Mouse (Mus musculus): Measurements from ENCODE around the gene Mst1r. TPM values are rescaled to one million over a fixed set of nuclear protein-coding genes. Genes with fewer than 3 reads are reported as not detected.

Mst1r gene
- 1.5 and 2.3 TPM in 2 replicates for polyA plus RNA-seq (2016; fragmentation: Nextera tagmentation; extraction: Ambion mirVana)

DNA sequence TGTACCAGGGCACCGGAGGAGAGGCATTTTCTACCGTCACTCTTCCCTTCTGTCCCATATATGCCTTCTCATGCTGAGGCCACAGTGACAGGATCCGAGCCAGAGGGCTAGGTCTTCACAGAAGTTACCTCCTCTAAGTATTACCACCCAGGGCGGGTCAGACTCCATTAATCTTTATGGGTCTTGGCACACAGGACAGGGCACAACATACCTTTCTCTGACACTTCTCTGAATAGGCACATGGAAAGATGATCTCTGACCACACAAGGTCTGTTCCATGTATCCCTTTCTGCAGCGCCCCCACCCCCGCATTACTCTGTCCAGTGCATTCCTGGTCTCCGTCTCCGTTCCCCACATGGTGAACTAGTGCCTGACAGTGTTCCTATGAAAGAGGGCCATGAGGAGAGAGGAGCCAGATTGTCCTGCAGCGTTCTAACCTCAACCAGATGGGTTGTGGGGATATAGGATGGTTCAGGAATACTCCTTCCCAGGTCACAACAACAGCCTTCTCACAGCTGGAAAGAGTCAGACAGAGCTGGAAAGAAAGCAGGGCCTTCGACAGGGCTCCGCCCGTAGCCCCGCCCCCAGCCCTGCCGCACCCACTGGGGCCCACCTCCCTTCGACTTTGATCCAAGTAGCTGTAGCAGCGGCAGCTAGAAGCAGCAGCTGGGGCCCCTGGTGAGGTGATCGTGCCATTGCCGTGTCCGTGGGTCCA lies at the start of gene Mst1r:
Gene Mst1r, plus strand, starts transcription at position 622 of the 715 bp plus-strand sequence.
- ATAC-seq (ENCODE audit: low FRiP score, low read depth), result peak; percentile 24; the same call in 1 of the 2 replicates
- no peaks in the 10 kb centered on the region for H3K36me3 ChIP-seq
- H3K4me3 ChIP-seq, result peak within 1 kb of the TSS; percentile 32
- peak within 1 kb of the TSS; percentile 57 for H3K4me2 ChIP-seq (replicated peaks)
- peaks cover 19% of the 10 kb centered on the region for H3K4me1 ChIP-seq
- H3K9ac ChIP-seq (replicated peaks), result peak within 1 kb of the TSS; percentile 55
- peaks cover 50% of the 10 kb centered on the region for H3K27me3 ChIP-seq
- WGBS, result 21% methylated on average over 19 of the region's 19 CpGs
- H3K9me3 ChIP-seq, result no peaks in the 10 kb centered on the region
- H3K27ac ChIP-seq (replicated peaks), result no peak within 1 kb of the TSS

DNA sequence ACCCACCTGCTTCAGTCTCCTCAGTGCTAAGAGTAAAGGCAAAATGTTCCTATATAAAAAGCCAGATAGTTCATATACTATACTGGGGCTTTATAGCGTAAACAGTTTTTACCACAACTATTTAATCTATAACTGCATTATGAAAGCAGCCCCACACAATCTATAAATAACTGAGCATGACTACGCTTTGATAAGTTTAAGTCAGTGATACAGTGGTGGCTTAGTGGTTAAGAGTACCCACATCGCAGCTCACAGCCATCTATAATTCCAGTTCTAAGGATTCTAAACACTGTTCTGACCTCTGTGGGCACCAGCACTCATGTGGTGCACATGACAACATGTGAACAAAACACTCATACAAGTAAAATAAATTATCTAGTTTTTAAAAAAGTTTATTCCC lies 48.3 kb upstream of the Mst1r start:
- WGBS, result 98% methylated on average over 3 of the region's 3 CpGs
- H3K9ac ChIP-seq (replicated peaks), result no peak overlapping the region
- peaks cover 28% of the 10 kb centered on the region for H3K36me3 ChIP-seq
- ATAC-seq (ENCODE audit: low FRiP score, low read depth), result no peak
- H3K27me3 ChIP-seq, result no peaks in the 10 kb centered on the region
- H3K4me1 ChIP-seq, result no peaks in the 10 kb centered on the region
- no peak overlapping the region for H3K4me3 ChIP-seq
- H3K4me2 ChIP-seq (replicated peaks), result no peak overlapping the region
- H3K9me3 ChIP-seq, result no peaks in the 10 kb centered on the region
- no peak overlapping the region for H3K27ac ChIP-seq (replicated peaks)

DNA sequence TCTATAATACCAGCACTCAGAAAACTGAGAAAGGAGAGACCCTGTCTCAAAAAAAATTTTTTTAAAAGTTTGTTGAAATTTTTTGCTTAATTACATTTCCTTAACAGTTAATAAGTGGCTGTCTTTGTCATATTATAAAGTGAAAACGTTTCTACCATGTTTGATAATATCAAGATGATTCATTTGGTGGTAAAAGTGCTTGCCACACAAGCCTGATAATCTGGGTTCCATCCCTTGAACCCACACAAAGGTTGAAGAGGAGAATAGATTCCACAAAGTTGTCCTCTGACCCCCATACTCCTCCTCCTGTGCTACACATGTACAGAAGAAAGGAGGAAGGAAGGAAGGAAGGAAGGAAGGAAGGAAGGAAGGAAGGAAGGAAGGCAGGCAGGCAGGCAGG lies 42.2 kb upstream of the Mst1r start:
- Histone ChIP-seq H3K9ac (replicated peaks) (no peak overlapping the region), H3K4me3 (no peak overlapping the region), H3K27ac (replicated peaks) (no peak overlapping the region), H3K27me3 (no peaks in the 10 kb centered on the region), H3K4me2 (replicated peaks) (no peak overlapping the region), H3K4me1 (no peaks in the 10 kb centered on the region), H3K9me3 (no peaks in the 10 kb centered on the region), H3K36me3 (peaks cover 11% of the 10 kb centered on the region)
- ATAC-seq (ENCODE audit: low FRiP score, low read depth), result no peak
- 74% methylated on average over 1 of the region's 1 CpGs for WGBS

DNA sequence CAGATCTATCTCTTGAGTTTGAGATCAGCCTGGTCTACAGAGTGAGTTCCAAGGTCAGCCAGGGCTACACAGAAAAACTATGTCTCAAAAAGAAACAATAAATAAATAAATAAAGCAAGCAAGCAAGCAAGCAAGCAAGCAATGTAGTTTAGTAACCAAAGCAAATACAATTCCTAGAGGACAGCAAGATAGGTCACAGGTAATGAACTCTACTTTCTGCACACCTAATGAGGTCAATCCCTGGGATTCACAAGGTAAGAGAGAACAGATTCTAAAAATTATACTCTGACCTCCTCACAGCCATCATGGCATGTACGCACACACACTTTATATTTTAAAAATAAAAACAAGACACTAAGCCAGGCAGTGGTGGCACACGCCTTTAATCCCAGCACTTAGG lies 40.6 kb upstream of the Mst1r start:
- Histone ChIP-seq H3K9me3 (no peaks in the 10 kb centered on the region), H3K27ac (replicated peaks) (no peak overlapping the region), H3K4me1 (peaks cover 4% of the 10 kb centered on the region), H3K27me3 (no peaks in the 10 kb centered on the region), H3K4me2 (replicated peaks) (no peak overlapping the region), H3K36me3 (peaks cover 17% of the 10 kb centered on the region), H3K4me3 (no peak overlapping the region), H3K9ac (replicated peaks) (no peak overlapping the region)
- WGBS, result 89% methylated on average over 2 of the region's 2 CpGs
- ATAC-seq (ENCODE audit: low FRiP score, low read depth), result no peak

DNA sequence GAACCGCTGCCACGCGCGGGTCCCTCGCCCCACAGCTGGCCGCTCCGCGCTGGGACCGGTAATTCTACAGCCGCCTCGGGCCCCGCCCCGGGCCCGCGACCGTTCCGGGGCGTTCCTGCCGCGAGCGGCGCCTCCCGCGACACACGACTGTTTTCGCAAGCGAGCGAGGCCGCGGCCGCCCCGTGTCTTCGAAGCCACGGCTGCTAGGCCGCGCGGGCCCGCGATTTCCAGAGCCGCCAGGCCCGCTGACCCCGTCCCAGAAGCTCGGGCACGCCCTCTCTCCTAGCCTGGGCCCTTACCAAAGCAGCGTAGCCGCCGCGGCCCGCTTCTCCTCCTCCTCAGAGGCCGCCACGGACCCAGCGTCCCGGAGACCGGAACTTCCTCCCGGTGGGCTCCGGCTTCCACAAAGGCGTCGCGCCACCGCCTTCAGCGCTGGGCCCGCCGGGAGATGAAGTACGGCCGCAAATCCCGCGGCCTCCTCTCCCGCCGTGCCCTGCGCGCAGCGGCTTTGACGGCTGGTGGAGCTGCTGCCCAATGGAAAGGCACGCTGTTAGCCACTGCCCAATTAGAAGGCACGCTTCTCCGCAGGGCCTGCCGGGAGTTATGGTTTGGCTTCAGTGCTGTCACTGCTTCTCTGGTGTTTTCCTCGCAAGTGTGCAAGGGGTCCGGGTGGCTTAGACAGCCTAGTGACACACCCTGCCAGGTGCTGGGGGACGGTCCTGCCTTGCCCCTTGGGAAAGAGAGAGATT lies 34.1 kb upstream of the Mst1r start:
- H3K27ac ChIP-seq (replicated peaks), result peak overlapping the region; percentile 95
- H3K36me3 ChIP-seq, result peaks cover 12% of the 10 kb centered on the region
- peak overlapping the region; percentile 76 for H3K4me2 ChIP-seq (replicated peaks)
- peaks cover 16% of the 10 kb centered on the region for H3K4me1 ChIP-seq
- no peaks in the 10 kb centered on the region for H3K27me3 ChIP-seq
- WGBS, result under 1% methylated on average over 79 of the region's 80 CpGs
- no peaks in the 10 kb centered on the region for H3K9me3 ChIP-seq
- peak overlapping the region; percentile 98 for H3K4me3 ChIP-seq
- peak; percentile 99 for ATAC-seq (ENCODE audit: low FRiP score, low read depth)
- peak overlapping the region; percentile 98 for H3K9ac ChIP-seq (replicated peaks)

DNA sequence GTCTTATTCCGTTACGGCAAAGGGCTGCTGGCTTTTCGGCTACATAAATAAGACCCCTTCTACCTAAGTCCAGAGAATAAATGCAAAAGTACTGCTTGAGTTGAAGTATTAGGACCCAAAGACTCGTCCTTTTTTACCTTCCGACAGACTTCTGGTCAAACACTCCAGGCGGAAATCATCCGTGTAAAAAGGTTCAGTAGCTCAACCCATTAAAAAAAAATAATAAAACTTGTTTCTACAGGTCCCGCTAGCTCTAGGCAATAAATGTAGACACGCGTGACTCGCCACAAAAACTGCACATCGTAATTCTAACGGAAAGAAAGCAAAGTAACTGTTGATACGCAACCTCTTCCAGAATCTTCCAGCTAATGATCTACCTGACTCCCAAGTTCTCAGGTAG lies 33.5 kb upstream of the Mst1r start, which contains the start of gene Rbm6:
Gene Rbm6, minus strand, starts transcription at position 101 of the 400 bp plus-strand sequence.
- H3K4me3 ChIP-seq, result peak within 1 kb of the TSS; percentile 98
- peak within 1 kb of the TSS; percentile 98 for H3K9ac ChIP-seq (replicated peaks)
- WGBS, result 13% methylated on average over 14 of the region's 14 CpGs
- peaks cover 16% of the 10 kb centered on the region for H3K4me1 ChIP-seq
- peak within 1 kb of the TSS; percentile 76 for H3K4me2 ChIP-seq (replicated peaks)
- no peaks in the 10 kb centered on the region for H3K9me3 ChIP-seq
- no peaks in the 10 kb centered on the region for H3K27me3 ChIP-seq
- no peak for ATAC-seq (ENCODE audit: low FRiP score, low read depth)
- H3K36me3 ChIP-seq, result peaks cover 12% of the 10 kb centered on the region; the same call in 1 of the 2 replicates
- peak within 1 kb of the TSS; percentile 95 for H3K27ac ChIP-seq (replicated peaks)

DNA sequence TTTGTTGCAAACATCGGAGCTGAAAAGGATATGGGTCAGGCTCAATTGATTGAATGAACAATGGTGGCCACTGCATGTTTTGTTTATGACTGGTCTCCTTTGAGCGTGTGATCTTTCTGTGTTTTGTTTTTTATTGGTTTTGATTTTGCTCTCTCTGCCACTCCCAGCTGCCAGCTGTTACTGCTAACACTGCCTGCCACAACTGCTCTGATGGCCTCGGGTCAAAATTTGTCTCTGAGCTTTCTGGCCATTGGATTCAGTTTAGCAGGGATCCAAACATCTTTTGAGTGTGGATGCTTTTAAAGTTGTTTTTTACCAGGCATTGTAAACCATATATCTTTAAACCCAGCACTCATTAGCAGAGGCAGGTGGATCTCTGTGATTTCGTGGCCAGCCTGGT lies 26.3 kb upstream of the Mst1r start:
- Histone ChIP-seq H3K9me3 (no peaks in the 10 kb centered on the region), H3K4me2 (replicated peaks) (no peak overlapping the region), H3K9ac (replicated peaks) (no peak overlapping the region), H3K4me1 (no peaks in the 10 kb centered on the region), H3K36me3 (no peaks in the 10 kb centered on the region), H3K4me3 (no peak overlapping the region), H3K27me3 (peaks cover 6% of the 10 kb centered on the region; the same call in 1 of the 2 replicates), H3K27ac (replicated peaks) (no peak overlapping the region)
- ATAC-seq (ENCODE audit: low FRiP score, low read depth), result no peak
- WGBS, result 77% methylated on average over 4 of the region's 4 CpGs

DNA sequence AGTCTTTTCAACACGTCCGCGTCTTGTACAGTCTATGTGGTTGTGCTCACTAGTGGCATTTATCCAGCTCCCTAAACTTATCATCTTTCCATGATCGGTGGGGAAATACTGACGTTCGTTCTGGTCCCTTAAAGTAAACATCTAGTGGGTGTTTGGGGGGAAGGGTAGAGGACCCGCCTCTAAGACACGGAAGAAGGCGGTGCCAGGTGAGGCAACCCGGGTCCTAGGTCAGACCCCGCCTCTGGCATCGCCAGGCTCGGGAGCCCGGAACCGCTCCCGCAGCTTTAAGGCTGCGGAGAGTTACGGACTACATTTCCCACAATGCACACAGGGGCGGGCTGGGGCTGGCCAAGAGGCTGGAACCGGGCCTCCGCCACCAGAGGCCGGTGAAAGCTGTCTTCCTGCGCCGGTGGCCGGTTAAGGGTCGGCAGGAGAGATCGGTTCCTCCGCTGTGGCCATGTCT lies 18.8 kb upstream of the Mst1r start, which contains the start of gene Mon1a:
Gene Mon1a, plus strand, starts transcription at position 348 of the 463 bp plus-strand sequence.
- under 1% methylated on average over 28 of the region's 28 CpGs for WGBS
- Histone ChIP-seq H3K27ac (replicated peaks) (peak within 1 kb of the TSS; percentile 63), H3K9ac (replicated peaks) (peak within 1 kb of the TSS; percentile 78), H3K36me3 (no peaks in the 10 kb centered on the region), H3K9me3 (no peaks in the 10 kb centered on the region), H3K4me3 (peak within 1 kb of the TSS; percentile 77), H3K4me1 (peaks cover 8% of the 10 kb centered on the region), H3K27me3 (peaks cover 19% of the 10 kb centered on the region), H3K4me2 (replicated peaks) (peak within 1 kb of the TSS; percentile 70)
- peak; percentile 96 for ATAC-seq (ENCODE audit: low FRiP score, low read depth)

DNA sequence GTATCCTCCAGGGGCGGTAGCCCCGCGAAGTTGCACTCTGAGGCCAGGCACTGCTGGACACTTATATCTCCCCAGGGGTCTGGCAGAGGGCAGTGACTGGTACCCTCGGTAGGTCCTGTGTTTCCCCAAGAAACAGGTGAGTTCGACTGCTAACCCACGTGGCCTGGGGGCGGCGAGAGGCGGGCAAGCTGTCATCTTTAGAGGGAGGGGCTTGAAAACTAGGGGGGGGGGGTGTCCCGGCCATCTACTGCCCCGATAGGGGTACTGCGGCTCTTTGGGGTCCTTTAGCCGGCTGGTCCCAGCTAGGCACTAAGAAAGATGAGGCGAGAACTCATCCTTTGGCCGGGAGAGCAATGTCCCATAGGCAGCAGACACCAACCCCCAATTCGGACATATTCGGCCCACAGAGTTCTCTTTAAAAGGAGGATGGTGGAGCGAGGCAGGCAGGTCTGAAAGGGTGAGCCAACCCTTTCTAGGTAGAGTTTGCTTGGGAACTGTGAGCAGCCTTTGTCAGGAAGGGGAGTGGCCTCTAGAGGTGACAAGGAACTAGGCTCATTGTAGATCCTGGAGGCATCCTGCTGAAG lies 18.3 kb upstream of the Mst1r start:
- H3K27ac ChIP-seq (replicated peaks), result peak overlapping the region; percentile 63
- under 1% methylated on average over 18 of the region's 18 CpGs for WGBS

DNA sequence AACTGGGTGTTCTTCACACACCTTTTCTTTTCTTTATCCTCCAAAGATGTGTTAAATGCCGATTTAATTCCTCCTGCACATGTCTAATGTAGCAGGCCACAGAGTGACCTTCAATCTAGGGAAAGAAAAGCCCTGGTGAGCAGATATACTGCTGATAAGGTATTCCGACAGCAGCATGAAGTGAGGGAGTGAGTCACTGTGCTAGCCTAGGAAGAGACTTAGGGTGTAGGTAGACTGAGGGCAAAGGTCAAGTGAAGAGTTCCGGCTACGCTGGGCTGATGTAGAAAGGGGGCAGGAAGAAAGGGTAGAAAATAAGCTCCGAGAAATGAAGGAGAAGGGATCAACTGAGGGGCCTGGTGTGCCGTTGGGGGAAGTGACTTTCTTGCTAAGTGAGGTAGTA lies 16.4 kb upstream of the Mst1r start:
- Histone ChIP-seq H3K4me1 (peaks cover 8% of the 10 kb centered on the region), H3K27ac (replicated peaks) (no peak overlapping the region), H3K9me3 (no peaks in the 10 kb centered on the region), H3K4me3 (no peak overlapping the region), H3K36me3 (no peaks in the 10 kb centered on the region), H3K9ac (replicated peaks) (no peak overlapping the region), H3K27me3 (peaks cover 13% of the 10 kb centered on the region), H3K4me2 (replicated peaks) (no peak overlapping the region)
- 88% methylated on average over 6 of the region's 6 CpGs for WGBS
- no peak for ATAC-seq (ENCODE audit: low FRiP score, low read depth)

More for the DNA sequence above, 18.3 kb upstream of the Mst1r start:
- peak overlapping the region; percentile 70 for H3K4me2 ChIP-seq (replicated peaks)
- peaks cover 19% of the 10 kb centered on the region for H3K27me3 ChIP-seq
- H3K4me3 ChIP-seq, result peak overlapping the region; percentile 77
- peak; percentile 76 for ATAC-seq (ENCODE audit: low FRiP score, low read depth)
- no peaks in the 10 kb centered on the region for H3K36me3 ChIP-seq
- H3K4me1 ChIP-seq, result peaks cover 8% of the 10 kb centered on the region
- no peaks in the 10 kb centered on the region for H3K9me3 ChIP-seq
- H3K9ac ChIP-seq (replicated peaks), result peak overlapping the region; percentile 78

DNA sequence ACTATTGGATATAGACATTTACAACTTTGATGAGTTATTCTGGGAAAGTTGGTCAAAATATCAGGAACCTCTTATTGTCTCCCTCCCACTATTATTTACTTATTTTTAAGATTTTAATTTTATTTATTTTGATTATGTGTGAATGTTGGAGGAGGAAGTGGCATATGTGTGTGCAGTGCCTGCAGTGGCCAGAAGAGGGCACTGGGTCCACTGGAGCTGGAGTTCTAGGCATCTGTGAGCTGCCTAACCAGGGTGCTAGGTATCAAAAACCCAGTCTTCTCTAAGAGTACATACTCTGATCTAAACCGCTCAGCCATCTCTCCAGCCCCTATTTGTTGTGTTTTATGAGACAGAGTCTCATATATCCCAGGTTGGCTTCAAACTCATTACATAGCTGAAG lies 15.7 kb upstream of the Mst1r start:
- Histone ChIP-seq H3K4me3 (no peak overlapping the region), H3K27ac (replicated peaks) (no peak overlapping the region), H3K9ac (replicated peaks) (no peak overlapping the region), H3K4me2 (replicated peaks) (no peak overlapping the region), H3K27me3 (peaks cover 12% of the 10 kb centered on the region), H3K36me3 (no peaks in the 10 kb centered on the region), H3K4me1 (peaks cover 8% of the 10 kb centered on the region), H3K9me3 (no peaks in the 10 kb centered on the region)
- ATAC-seq (ENCODE audit: low FRiP score, low read depth), result no peak
- 97% methylated on average over 1 of the region's 1 CpGs for WGBS

DNA sequence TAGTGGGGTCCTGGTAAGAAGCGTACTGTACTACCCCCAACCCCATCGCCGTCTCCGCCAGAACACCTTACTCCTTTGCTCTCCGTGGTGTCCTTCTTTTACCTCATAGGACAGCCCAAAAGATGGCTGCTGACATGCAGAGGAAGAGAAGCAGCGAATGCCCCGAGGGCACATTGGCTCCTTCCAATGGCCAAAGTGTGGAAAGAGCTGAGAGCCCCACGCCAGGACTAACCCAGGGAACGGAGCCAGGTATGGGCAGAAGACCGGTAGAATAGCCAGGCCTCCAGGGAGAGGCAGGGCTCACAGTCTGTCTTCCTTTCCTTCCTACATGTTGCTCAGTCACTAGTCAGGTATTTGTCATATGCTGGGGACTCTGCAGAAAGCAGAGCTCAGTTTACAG lies 8.1 kb upstream of the Mst1r start:
- Histone ChIP-seq H3K27me3 (peaks cover 35% of the 10 kb centered on the region), H3K4me2 (replicated peaks) (no peak overlapping the region), H3K9me3 (no peaks in the 10 kb centered on the region), H3K27ac (replicated peaks) (no peak overlapping the region), H3K4me3 (no peak overlapping the region), H3K9ac (replicated peaks) (no peak overlapping the region), H3K36me3 (peaks cover 12% of the 10 kb centered on the region; the same call in 1 of the 2 replicates), H3K4me1 (peaks cover 16% of the 10 kb centered on the region)
- no peak for ATAC-seq (ENCODE audit: low FRiP score, low read depth)
- WGBS, result 91% methylated on average over 10 of the region's 10 CpGs

All from midbrain, embryonic 12.5 days (tissue).